Mouse (Mus musculus): Measurements from ENCODE around the gene Tas2r135.

The Tas2r135 gene

DNA sequence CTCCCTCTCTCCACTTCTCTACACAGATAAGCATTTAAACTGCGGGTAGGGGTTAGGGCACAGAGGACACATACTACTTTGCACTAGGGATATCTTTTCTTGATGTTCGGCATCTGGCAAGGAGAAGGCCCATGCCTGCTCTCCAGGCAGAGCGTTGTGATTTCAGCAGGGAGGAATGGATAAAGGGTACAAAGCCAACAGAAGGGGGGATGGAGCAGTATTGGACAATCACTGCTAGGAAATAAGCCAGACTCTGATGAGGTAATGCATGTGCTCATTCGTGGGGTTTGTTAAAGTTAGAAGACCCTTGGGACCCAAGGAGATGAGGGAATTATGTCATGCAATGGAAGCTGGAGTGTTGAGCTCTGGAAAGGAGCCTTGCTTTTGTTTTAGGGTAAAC lies 30.5 kb upstream of the Tas2r135 start:
- DNase-seq, result no peak

DNA sequence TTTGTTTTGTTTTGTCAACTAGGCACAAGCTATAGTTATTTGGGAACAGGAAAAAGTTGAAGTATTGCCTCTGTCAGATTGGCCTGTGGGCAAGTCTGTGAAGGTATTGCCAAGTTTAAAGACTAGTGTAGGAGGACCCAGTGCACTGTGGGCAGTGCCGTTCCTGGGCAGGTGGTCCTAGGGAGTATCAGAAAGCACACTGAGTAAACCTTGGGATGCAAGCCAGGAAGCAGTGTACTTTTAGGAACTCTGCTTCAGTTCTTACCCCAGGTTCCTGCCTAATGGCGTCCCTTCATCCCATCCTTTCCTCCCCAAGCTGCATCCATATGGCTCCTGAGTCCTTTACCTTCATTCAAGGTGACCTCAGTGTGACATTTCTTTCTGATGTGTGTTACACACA lies 30.1 kb upstream of the Tas2r135 start:
- no peak for DNase-seq

DNA sequence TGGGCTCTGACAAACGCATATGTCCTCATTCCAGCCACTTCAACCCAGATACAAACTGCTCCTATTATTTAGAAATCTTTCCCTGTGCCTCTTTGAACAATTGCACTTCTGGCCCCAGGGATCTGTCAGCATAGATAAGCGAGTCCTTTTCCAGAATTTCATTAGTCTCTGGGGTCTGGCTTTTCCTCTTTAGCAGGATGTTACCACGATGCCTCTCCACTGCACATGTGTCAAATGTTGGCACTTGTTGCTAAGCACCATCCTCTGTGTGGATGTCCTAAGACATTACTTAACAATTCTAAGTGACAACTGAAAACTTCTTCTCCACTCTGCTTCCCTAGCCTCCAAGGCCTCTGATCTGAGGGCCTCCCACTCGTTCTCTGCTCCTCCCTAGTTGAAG lies 29.2 kb upstream of the Tas2r135 start:
- peak in 1 of 2 experiments; percentile 30 for DNase-seq

DNA sequence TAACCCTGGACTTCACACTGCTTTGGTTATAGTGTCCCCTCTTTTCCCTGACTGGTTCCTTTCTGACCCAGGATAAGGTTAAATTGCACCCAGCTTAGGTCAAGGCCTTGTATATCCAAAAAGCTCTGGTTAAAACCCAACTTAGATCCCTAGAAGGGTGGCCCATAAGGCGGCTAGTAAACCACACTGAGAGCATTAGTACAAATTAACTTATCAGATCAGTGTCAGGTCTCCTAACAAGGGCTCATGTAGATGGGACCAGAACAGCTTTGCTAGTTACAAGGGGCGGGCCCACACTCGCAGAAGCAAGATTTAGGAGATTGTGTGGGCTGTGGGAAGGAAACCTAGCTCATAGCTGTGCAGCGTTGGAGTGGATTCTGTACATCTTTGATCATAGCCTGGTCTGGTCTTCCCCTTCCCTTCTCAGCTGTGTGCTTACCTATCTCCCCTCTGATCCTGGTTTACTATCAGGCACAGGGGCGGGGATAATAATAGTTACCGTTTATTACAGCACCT lies 28.7 kb upstream of the Tas2r135 start:
- no peak for DNase-seq

DNA sequence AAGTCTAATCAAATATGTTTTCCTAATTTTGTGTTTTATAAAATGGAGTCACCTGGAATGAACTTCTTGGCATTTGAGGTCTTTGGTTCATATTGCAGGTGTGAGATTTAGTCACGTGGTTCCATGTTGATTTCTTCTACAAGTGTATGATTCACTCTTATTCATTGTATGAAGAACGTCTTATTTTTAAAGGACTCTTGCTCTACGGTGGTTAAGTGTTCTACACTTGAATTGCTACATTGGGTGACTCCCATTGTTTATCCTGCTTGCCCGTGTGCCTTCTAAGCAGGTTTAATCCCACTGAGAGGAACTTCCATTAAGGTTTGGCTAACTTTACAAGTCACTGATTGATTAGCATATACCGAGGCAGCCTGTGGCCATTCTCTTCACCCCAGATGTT lies 28.0 kb upstream of the Tas2r135 start:
- DNase-seq, result no peak

DNA sequence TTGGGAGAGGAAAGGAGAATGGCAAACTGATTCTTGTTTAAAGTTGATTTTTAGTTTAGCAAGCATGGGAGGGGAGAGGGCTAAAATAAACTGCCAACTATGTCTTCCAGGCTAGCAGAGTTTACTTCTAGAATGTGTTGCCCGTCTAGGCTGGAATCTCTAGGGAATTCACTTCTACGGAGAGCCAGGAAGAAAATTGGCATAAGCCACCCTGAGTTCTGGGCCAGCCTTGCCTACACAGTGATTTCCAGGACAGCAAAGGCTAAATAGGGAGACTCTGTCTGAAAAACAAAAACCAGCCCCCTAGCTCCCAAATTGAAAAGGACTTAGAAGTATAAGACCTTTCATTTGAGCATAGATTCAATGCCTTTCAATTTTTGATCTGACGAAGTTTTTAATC lies 25.7 kb upstream of the Tas2r135 start:
- DNase-seq, result no peak

DNA sequence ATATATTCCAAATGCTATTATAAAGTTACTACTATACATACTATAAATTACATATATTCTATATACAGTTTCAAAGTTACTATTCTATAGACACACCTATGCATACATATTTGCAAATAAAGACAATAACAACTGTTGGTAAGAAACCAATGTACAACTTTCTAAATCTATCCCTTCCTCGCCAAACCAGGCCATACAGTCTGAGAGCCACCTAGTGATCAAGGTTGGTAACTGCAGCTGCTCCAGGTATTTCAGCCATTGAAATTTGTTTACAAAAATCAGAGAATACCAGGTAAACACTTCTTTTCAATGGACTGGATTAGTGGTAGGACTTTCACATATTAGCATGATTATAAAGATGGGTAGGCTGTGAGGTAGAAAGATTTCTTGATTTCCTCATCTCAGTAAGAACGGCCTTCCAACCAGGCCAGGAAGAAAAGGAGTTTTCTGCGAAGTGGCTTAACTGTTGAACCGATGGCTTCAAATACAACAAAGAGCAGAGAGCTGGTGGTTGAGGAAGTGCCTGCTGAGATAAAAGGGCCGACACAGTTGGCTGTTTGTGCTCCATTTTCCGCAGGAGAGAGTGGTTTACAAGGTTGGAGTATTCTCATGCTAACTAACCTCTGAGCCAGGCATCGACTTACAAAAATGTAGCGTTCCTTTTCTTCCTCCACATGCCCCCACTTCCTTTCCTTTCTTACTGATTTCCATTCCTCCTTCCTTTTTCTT lies 24.7 kb upstream of the Tas2r135 start:
- DNase-seq, result peak; percentile 42 to 77

DNA sequence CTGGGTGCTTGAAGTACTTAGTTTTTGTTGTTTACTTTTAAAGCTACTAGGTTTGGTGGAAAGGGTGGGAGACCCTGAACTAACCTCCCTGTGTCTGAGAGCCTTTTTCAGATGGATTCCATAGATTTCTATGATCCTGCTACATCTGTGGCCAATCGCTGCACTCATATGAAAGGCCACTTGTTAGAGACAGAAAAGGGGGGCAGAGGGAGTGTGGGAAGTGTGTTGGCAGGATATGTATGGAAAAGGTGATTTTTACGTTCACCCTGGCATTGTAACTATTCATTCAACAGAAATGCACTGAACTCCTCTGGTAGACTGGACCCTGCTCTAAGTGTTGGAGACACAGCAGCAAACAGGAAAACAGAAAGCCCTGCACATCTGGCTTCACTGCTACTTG lies 24.0 kb upstream of the Tas2r135 start:
- DNase-seq, result no peak

DNA sequence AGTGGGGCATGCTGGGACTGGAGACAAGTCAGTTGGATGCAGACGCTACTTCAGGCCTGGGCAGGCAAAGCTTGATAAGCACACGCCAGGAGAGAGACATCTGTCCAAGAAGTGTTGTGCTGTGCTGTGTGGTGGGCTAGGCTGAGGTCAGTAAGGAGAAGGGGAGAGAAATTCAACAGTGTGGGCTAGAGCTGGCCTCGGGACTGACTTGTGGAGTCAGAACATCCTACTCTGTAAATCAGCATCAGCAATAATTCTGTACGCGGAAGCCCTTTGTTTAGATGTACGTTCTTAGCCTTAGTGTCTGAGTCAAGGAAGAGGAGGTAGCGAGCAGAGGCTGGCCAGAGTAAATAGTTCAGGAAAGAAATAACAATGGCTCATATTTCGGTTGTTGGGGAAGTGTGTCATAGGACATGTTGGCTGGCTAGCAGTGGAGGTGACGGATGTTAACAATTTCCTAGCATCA lies 23.3 kb upstream of the Tas2r135 start:
- peak; percentile 33 to 56 for DNase-seq

DNA sequence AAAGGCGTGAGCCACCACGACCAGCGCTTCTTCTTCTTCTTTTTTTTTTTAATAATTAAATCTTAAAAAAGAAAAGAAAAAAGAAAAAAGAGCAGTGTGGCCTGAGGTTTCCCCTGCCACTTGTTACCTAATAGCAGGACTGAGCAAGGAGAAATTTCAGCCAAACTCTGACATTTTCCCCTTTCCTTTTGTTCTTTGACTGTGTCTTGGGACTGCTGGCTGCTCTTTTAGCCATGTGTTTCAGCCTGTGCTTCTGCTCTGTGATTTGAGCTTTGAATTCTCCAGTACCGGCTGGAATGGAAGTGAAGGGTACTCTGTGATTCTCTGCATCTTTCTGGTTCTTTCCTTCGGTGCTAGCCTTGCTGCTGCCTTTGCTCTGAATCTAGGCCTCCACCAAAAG lies 21.9 kb upstream of the Tas2r135 start:
- no peak for DNase-seq

DNA sequence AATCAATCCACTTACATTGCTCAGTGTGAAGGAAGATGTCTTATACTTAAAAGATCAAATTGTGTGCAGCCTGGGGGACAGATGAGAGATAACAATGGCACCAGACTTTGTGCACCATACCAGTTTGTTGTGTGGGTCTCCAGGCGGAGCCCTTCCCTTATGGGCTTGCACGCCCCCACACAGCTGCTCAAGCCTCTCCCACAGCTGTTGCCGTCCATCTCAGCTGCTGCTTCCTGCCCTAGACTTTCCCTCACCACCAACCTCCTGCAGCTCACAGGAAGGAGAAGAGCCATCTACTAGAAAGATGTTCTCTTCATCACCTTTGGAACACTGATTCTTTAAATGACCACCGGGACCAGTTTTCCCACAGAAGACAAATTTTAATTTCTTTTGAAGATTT lies 19.6 kb upstream of the Tas2r135 start:
- no peak for DNase-seq

DNA sequence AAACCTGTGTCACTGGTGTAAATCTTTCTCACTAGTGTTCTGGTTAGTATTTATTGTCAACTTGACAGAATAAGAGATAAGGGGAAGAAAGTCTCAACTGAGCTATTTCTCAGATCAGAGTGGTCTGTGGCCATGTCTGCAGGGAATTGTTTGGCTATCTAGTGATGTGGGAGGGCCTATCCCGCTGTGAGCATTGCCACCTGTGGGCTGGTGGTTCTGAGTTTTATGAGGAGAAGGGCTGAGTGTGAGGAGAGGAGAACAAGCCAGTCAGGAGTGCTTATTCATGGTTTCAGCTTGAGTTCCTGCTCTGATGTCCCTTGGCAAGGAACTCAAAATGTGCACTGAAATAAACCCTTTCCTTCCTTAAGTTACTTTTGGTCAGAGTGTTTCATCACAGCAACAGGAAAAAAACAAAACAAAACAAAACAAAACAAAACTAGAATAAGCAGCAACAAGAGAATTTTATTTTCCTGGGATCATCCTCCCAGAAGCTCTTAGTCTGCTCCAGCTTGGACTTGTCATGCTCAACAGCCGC lies 13.4 kb upstream of the Tas2r135 start:
- DNase-seq, result peak in 1 of 2 experiments; percentile 26

DNA sequence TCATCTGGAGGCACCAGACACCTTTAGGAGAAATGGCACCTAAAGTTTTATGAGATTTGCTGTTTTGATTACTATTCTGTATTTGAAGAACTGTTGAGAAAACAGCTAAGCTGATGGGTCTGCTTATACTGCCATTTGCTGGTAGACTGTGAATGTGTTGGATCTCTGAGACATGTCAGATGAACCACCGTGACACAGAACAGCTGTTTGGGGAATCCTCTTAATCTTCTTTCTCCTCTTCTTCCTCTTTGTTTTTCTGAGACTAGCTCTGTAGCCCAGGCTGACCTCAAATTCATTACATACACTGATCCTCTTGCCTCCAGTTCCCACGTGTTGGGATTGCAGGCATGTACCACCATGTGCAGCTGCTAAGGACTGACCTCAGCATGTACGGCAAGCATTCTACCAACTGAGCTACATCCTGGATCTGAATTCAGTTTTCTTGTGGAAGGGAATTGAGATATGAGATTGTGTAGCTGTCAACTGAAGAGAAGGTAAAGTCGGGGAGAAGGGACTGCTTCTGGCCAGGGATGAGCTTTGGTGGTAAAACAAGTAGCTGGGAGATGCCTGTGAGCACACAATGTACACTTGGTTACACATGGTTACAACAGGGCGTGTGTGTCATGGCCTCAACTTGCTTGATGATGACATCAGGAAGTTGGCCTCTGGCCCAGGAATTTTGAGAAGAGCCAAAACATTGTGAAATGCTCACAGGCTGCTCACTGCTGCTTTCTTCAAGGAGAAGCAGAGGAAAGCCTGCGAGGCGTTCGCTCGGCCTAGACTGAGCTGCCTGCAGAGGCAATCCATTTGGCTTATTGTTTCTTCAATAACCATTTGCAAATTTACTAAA lies 9.0 kb upstream of the Tas2r135 start:
- DNase-seq, result peak; percentile 88 to 90

DNA sequence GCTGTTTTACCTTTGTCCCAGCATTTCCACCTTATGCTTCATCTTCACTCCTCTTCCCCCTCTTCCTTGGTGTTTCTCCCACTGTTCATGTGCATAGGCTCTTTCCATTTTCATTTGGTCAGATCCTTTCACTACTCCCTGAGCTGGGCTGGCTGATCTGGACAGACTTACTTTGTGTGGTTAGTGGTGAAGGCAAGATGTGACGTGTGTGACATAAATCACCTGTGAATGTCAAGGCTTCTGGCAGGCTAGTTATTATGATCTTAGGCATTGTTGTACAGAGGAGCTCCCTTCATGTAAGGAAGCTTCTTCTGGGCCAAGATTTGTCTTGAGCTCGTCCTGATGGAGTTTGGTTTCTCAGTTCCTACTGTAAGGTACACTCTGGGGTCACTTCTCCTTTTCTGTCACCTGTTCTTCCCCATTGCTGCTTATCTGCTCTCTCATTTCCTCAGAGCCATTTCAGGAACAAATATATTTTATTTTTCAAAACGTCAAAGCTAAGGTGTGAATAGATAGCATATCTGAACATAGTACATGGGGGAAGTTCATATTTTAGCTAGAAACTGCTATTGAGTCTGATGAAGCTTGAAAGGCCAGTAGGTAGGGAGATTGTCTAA lies 8.1 kb upstream of the Tas2r135 start:
- no peak for DNase-seq

DNA sequence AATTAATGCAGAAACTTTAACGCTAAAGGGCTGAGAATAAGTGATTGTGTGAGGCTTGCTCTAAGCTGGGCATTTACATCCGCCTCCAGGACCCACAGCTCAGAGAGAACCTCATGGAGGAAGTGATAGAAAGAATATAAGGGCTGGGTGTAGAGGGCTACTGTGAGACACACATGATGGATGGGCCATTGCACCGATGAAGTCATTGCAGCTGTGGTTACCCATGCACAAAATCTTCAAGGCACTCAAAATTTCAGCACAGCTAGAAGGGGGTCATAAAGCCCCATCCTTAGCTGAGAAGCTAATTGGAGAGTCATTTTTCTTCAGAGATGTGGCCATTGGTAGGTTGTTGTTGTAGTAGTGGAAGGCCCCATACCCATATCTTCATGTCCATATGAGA lies 6.9 kb upstream of the Tas2r135 start:
- DNase-seq, result no peak

DNA sequence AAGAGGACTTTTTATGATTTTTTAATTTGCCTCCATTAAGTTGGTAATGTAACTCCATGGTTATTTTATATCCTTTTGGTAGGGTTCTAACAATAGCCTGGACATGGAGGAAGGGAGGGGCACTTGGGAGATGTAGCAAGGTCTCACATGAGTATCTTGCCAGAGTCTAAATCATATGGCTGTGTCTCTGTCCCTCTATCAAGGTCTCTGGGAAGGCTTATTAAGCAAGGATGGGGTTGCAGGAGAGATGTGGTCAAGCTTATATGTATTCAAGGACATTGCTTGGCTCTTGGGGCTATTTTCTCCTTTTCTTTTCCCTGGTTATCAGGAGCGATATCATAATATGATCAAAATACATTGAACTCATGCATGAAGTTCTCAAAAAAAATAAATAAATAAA lies 6.2 kb upstream of the Tas2r135 start:
- no peak for DNase-seq

DNA sequence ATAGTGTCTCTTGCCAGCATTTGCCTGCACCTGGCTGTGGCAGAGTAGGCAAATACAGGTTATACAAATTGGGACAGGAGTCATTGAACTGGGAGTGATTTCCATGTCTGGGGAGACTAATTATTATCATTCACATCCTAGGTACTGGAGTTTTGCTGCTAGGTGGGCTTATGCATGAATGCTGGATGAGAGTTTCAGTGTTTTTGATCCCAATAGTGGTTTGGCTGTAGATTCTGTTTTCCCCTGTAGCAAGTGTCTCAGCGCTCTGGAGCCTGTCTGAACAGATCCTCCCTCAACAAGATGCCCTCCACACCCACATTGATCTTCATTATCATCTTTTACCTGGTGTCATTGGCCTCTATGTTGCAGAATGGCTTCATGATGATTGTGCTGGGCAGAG lies 5.3 kb upstream of the Tas2r135 start, which contains the start of gene Tas2r143:
Gene Tas2r143 (plus strand): TSS at position 301 of the 400 bp plus-strand sequence.
- no peak for DNase-seq

DNA sequence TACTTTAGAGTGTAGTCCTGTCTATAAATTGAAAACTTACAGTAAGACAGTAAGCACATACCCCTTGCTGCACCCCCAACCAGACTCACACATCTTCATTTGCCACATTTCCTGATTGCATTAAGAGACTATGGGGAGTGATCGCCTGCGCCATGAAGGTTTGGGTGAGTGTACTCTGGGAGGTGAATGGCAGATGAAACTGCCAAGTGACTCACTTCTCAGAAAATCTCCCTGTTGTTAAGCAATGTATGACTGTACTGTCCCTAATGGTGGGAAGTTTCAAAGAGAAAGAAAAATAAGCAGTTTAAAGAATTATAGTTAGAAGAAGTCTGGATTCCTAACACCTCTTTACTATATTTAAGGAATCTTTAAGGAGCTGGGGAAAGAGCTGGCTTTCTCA lies 14.2 kb downstream of the Tas2r135 start:
- DNase-seq, result no peak

DNA sequence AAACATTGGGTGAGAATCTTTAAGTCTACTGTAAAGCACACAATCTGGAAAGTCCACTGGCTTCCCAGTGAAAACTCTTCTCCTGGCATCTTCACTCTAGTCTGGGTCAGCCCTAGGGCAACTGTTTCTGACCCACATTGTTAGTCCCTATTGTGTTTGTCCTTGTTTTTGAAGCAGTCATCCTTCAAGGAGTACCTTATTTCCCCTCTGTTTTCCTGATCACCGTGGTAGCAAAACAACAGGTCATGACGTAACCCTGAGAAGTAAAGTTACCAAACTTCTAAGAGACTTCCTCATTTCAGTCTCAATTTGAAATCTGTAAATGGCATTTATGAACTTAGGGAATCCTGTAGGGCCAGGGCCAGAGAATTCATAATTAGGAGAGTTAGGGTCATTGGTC lies 16.2 kb downstream of the Tas2r135 start:
- DNase-seq, result no peak

DNA sequence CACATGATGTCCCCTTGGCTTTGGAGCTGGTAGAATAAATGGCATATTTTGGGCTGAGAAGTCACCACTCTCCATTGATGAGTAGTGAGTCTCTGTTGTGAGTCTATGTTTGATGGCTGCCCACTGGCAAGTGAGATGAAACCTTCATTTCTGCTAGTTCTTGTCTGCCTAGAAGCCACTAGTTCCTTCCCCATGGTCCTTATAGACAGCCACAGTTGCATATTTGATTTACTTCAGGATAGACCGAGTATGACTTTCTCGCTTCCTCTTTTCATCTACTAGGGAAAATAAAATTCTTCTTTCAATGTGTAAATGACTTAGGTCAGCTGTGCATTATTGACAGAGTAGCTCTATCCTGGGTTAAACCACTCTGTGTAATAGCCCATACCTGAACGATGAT lies 19.2 kb downstream of the Tas2r135 start:
- DNase-seq, result no peak

DNA sequence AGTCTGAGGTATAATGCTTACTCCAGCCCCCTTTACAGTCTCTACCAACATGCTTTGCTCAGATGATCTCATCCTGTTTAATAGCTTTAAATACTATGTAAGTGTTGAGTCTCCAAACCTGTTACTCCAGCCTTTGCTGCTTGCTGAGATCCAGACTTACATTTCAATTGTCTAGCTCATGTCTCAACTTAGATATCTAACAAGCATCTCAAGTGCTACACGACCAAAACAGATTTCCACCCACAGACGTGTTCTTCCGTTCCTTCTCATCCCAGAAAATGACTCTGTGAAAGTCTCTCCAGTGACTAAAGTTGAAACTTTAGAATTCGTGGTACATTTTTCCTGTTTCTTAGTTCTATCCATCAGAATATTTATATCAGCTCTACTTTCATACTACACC lies 21.1 kb downstream of the Tas2r135 start:
- DNase-seq, result no peak

DNA sequence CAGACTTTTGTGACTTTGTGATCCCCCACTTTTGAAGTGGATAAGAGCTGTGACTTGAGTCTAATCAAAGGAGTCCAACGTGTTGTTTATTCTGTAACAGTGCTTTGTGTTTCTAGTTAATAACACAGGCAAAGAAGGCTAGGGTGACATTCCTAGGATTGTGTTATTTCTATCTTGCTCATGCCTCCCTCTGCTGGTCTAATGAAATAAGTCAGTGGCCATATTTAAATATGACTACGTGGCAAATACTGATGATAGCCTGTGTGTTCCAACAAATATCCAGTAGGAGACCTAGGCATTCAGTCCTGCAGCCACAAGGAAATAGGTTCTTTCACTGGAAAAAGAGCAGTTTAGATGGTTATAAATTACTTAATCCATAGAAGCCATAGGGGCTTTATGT lies 28.3 kb downstream of the Tas2r135 start:
- peak in 1 of 2 experiments; percentile 6 for DNase-seq

DNA sequence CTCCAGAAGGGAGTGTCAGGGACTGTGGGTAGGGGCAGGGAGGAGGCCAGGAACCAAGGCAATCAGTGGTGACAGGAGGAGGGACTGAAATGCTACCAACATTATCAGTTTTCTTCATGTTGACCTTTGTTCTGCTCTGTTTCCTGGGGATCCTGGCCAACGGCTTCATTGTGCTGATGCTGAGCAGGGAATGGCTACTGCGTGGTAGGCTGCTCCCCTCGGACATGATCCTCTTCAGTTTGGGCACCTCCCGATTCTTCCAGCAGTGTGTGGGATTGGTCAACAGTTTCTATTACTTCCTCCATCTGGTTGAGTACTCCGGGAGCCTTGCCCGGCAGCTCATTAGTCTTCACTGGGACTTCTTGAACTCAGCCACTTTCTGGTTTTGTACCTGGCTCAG lies 29.2 kb downstream of the Tas2r135 start, which contains the start of gene Tas2r126:
Gene Tas2r126 (plus strand): TSS at position 90 of the 400 bp plus-strand sequence.
- peak; percentile 22 to 24 for DNase-seq
